Mouse (Mus musculus): ENCODE results near the gene Utp11. TPM values are rescaled to one million over a fixed set of nuclear protein-coding genes. Genes with fewer than 3 reads are reported as not detected.
"Not testable (repeated sequence)": the region's sequence is repeated elsewhere in the genome, so short reads cannot be mapped to it uniquely, and the experiment has no call there.

The Utp11 gene
- 10 to 100 TPM; 34.3 to 35.9 TPM for total RNA-seq (2021)
- long read RNA-seq, experiment 1, transcript Utp11-201 (8 exons, 1,603 nt) = major isoform, 64 of 79 reads
- long read RNA-seq, experiment 1, partial matches to known transcripts = 1 of 79 reads
- long read RNA-seq, experiment 1, other reads (novel, unspliced or antisense) = 14 of 79 reads
- long read RNA-seq, experiment 2, transcript Utp11-201 (8 exons, 1,603 nt) = major isoform, 76 of 90 reads
- long read RNA-seq, experiment 2, partial matches to known transcripts = 10 of 90 reads
- long read RNA-seq, experiment 2, other reads (novel, unspliced or antisense) = 4 of 90 reads

- peak in 1 of 2 experiments; percentile 65 for DNase-seq (ENCODE audit: low spot score in 2 of 2)
Measured at GRCm38 (mm10) chr4:124693135-124693894, at the start of gene Utp11. Utp11 (minus strand) TSS chr4:124693600.

DNA sequence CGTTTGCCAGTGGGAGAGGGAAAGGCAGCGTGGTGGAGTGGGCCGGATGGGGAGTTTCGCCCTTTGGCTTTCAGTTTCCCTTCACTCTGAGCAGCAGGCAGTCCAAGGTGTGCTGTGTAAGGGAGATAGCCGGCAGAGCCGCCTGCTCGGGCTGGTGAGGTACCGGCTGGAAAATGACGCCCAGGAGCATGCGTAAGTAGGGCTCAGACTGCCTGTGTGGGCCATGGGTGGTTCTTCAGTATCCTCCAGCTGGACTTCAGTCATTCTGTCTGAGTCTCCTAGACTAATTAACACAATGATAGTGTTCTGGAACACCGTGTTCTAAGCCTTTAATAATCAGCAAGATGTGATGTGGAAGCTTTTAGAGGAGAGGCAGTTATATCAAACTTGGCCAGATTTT is 49.4 kb upstream of the Utp11 start:
- DNase-seq (ENCODE audit: low spot score in 2 of 2) = no peak

DNA sequence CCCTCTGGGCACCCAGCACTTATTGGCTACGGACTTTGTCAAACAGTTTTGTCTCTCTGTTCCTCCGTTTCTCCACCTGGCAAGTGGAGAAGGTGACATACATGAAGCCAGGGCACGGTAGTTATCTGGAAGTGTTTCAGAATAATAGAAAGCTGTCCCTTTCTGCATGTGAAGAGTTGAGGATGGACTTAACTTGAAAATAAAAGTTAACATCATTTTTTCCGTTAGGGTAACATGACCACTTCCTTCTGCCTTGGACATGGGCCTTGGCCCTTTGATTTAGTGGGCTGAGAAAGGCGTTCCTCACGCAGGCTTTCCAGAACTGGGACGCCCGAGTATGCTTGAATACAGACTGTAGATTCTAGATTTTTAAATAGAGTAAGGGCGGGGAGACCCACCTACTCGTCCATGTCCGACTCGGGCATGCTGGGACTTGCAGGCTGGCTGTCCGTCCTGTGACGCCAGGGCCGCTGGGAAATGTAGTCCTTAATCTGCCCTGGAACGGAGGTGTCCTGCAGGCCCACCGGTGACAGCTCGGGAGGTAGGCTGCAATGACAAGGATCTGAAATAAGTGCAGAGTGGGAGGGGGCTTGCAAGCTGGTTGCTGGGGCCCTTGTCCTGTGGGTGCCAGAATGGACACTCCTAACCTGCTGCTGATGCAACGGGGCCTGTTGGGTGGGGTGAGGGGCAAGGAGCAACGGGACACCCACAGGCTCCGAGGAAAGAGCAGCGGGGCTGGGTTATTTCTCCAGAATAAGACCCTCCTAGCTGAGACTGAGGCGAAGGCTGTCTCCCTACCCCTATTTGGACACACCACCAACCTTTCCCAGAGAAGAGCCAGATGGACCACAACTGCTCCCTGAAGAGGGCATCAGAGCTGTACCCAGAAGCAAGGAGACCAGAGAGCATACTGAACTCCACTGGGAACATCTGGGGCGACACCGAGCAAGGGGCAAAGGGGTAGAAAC is 48.3 kb upstream of the Utp11 start, which contains the start of gene Inpp5b:
Inpp5b (plus strand) TSS at position 475 of the 968 bp plus-strand sequence.
- DNase-seq (ENCODE audit: low spot score in 2 of 2) = peak; percentile 43 to 62

DNA sequence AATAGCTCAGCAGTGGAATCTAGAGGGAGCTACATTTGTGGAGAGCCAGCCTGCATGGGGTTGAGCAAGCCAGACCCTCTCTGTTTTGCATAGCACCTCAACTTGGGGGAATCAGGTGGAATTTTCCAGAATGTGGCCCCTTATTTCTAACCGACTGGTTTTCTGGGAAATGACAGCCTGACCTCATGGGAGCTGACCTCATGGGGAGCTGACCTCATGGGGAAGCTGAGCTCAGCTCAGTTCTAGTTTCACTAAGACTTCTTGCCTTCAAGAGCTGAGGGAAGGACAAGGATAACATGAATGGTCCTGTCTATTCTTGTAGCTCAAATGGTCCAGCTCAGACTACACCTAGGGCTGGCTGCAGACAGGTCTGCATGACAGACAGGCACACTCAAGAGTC is 45.4 kb upstream of the Utp11 start:
- DNase-seq (ENCODE audit: low spot score in 2 of 2) = no peak

DNA sequence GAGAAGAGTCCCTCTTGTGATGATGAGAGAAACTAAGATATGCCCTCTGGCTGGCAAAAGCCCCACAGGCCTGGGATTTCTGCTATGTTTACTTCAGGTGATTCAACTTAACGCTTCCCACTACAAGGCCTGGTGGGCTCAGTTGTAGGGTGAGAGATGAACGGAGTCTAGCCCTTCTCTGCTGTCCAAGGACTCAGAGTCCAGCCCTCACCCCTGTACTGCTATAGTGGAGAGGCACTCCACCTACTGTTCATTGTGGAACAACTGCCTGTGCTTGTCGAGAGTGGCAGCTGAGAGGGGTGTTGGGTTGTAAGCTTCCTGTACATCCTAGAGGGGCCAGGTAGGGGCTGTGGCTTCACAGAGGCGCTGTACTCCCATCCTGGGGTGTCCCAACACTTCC is 44.6 kb upstream of the Utp11 start:
- no peak for DNase-seq (ENCODE audit: low spot score in 2 of 2)

DNA sequence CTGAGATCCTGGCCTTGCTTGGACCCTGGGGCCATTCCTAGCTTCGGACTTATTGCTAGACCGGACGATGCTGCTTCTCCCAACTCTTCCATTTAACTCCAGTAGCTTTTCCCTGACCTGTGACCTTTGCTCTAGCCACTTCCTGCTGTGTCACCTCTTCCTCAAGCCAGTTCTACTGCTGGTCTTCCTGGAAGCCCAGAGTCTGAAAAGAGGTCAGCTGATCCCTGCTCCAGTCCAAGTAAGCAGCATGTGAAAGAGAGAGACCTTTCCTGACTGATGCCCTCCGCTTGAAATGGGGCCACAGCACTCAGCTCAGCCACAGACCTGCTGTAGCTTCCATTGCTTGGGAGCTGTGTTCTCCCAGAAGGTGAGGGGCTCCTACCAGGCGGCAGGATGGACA is 44.1 kb upstream of the Utp11 start:
- DNase-seq (ENCODE audit: low spot score in 2 of 2) = no peak

DNA sequence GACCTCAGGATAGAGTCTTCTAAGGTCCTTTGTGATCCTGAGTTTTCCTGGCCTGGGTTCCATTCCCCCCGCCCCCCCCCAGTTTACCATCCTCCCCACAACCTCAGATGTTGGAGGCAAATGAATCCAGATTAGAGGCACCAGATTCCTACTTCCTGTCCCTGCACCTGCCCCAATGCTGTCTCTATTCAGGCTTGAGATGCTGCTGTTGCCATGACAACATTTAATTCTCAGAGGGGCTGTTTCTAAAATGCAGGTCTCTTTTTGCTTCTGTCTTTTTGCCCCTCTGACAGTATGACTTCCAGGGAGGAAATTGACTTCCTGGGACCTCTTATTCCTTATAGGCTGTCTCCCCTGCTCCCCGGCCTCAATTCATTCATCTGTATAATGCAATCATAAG is 43.6 kb upstream of the Utp11 start:
- no peak for DNase-seq (ENCODE audit: low spot score in 2 of 2)

GRCm38 (mm10) chr4:124726121-124726520 is 32.7 kb upstream of the Utp11 start:
- DNase-seq (ENCODE audit: low spot score in 2 of 2) = no peak

GRCm38 (mm10) chr4:124719101-124719500 is 25.7 kb upstream of the Utp11 start:
- no peak for DNase-seq (ENCODE audit: low spot score in 2 of 2)

DNA sequence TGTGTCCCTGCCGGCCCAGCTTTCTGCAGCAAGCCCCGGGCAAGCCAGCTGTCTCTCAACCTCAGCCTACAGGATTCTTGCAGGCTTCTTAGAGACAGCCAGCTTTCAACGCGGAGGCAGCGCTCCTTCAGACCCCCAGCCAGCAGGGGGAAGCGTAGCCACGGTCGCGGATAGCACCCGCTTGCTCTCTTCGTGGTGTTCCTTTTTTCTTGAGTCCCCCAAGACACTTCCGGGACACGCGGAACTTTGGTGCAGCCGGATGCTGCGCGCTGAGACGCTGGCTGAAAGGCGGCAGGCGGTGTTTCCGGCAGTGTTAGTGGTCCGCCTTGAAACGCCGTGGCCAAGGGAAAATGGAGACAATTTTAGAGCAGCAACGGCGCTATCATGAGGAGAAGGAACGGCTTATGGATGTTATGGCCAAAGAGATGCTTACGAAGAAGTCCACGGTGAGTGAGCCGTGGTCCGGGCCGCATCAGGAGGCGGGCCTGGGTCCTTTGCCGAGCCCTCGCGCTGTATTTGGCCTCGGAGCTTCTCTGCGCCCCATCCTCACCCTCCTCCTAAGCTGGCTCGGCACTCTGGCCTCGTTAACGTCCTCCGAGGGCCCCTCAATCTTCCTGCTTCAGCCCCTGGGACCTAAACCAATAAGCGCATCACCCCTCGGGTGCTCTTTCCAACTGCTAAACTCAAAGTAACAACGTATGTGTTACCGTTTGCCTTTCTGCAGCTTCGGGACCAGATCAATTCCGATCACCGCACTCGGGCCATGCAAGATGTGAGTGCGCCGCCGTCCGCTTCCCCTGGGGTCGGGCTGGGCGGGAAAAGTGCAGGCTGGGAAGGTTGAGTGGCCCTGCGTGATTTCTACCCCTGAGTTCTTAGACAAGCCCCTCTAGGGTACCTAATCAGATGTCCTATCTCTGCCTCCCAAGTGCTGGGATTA is 21.4 kb upstream of the Utp11 start, which contains the start of gene Sf3a3:
Sf3a3 (plus strand) TSS at position 232 of the 937 bp plus-strand sequence.
- DNase-seq (ENCODE audit: low spot score in 2 of 2) = peak; percentile 87 to 89

GRCm38 (mm10) chr4:124713850-124714249 is 20.4 kb upstream of the Utp11 start:
- not testable (repeated sequence) for DNase-seq (ENCODE audit: low spot score in 2 of 2)

GRCm38 (mm10) chr4:124712618-124713017 is 19.2 kb upstream of the Utp11 start:
- DNase-seq (ENCODE audit: low spot score in 2 of 2) = no peak

- no peak for DNase-seq (ENCODE audit: low spot score in 2 of 2)
Measured at GRCm38 (mm10) chr4:124710776-124711291, 17.4 kb upstream of the Utp11 start.

- DNase-seq (ENCODE audit: low spot score in 2 of 2) = no peak
Measured at GRCm38 (mm10) chr4:124709961-124710446, 16.6 kb upstream of the Utp11 start.

GRCm38 (mm10) chr4:124708518-124709477 is 15.4 kb upstream of the Utp11 start:
- peak; percentile 72 to 84 for DNase-seq (ENCODE audit: low spot score in 2 of 2)

DNA sequence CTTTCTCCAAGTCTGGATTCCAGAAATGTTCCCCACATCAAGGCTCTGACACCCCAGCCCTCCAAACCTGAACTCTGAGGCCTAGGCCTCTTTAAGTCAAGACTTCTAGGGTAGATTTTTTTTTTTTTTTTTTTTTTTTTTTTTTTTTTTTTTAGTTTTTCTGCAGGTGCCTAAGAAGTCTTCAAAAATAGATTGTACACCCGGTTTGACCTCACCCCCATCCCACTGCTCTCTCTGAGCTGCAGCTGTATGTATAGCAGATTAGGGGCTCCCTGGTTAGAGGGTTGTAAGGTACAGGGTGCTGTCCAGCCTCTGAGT is 14.8 kb upstream of the Utp11 start:
- DNase-seq (ENCODE audit: low spot score in 2 of 2) = not testable (repeated sequence)

GRCm38 (mm10) chr4:124707381-124708199 is 14.2 kb upstream of the Utp11 start:
- not testable (repeated sequence) for DNase-seq (ENCODE audit: low spot score in 2 of 2)
